Mouse (Mus musculus): ENCODE results near the gene Hoxc4.

GRCm38 (mm10) chr15:103028916-103029512 is 10.3 kb downstream of the Hoxc4 start:
- TF ChIP-seq CTCF (IDR thresholded peaks at IDR 0.05; ENCODE audit: borderline replicate concordance, insufficient read depth, low read depth, low read length) (no peak), POLR2A (IDR thresholded peaks at IDR 0.05; ENCODE audit: borderline replicate concordance, insufficient read depth, low read length) (no peak)

Measured in cerebellum, adult 2 months (tissue).